Mouse (Mus musculus) liver, embryonic 11.5 days (tissue): ENCODE data around the gene Tekt4. TPM values are rescaled to one million over a fixed set of nuclear protein-coding genes. Genes with fewer than 3 reads are reported as not detected.

Experiments used
- polyA plus RNA-seq: library from polyadenylated mRNA; unstranded; fragments of >200 nt; fragmentation: Nextera tagmentation; extraction: Ambion mirVana; gene quantifications from 2 replicates; pipeline ENCODE4 v1.2.1, GENCODE M21; 2014

Tekt4 gene
- polyA plus RNA-seq, 1 experiment from 2014 or later: not detected

Other genes with a start within 250 kb of the Tekt4 start
- gene Gnptg, start 214.5 kb upstream of the Tekt4 start, polyA plus RNA-seq: 29.0 and 30.8 TPM in 2 replicates
- gene Tsr3, start 214.4 kb upstream of the Tekt4 start, polyA plus RNA-seq: 49.3 and 51.1 TPM in 2 replicates
- gene Baiap3, start 198.3 kb upstream of the Tekt4 start, polyA plus RNA-seq: 0.60 and 0.83 TPM in 2 replicates
- 621 and 624 TPM in 2 replicates for gene Ube2i, start 180.0 kb upstream of the Tekt4 start, polyA plus RNA-seq
- not detected in 2 replicates for gene Prss34, start 156.2 kb upstream of the Tekt4 start, polyA plus RNA-seq
- gene Prss28, start 146.0 kb upstream of the Tekt4 start, polyA plus RNA-seq: not detected in 2 replicates
- not detected in 2 replicates for gene Prss29, start 136.0 kb upstream of the Tekt4 start, polyA plus RNA-seq
- not detected in 2 replicates for gene Tpsab1, start 109.1 kb upstream of the Tekt4 start, polyA plus RNA-seq
- 0.22 and 0.25 TPM in 2 replicates for gene Tpsb2, start 88.3 kb upstream of the Tekt4 start, polyA plus RNA-seq
- 0.81 and 1.1 TPM in 2 replicates for gene Tpsg1, start 85.3 kb upstream of the Tekt4 start, polyA plus RNA-seq
- 2.6 and 3.2 TPM in 2 replicates for gene Cacna1h, start 20.8 kb upstream of the Tekt4 start, polyA plus RNA-seq
- gene Sstr5, start 42.7 kb downstream of the Tekt4 start, polyA plus RNA-seq: not detected in 2 replicates
- 2.4 and 3.0 TPM in 2 replicates for gene Sox8, start 116.1 kb downstream of the Tekt4 start, polyA plus RNA-seq
- 23.8 and 29.1 TPM in 2 replicates for gene Lmf1, start 124.5 kb downstream of the Tekt4 start, polyA plus RNA-seq